Mouse (Mus musculus) stomach, postnatal 0 days (tissue): ENCODE data around the gene Mlh1. TPM values are rescaled to one million over a fixed set of nuclear protein-coding genes. Genes with fewer than 3 reads are reported as not detected.

Experiments
- ATAC-seq: fragments of 200-750 bp; cut with Nextera tagmentation; 2 replicates; pipeline ENCODE4 v1.8.0; 2017; ENCODE audit not compliant: low FRiP score, low TSS enrichment
- DNase-seq: peaks from one replicate; pipeline ENCODE4 v3.0.0-alpha.2; 2016; ENCODE audit warnings: low spot score
- H3K27ac ChIP-seq: fragments of 300-500 bp; sonication (generic); replicated peaks from 2 replicates; pipeline ENCODE4 v1.5.1; 2014; ENCODE audit warnings: mild to moderate bottlenecking, control low read depth
- H3K27me3 ChIP-seq: fragments of 300-500 bp; sonication (generic); 2 replicates; pipeline ENCODE4 v1.6.1; 2014; ENCODE audit warnings: low read length; ENCODE audit not compliant: control insufficient read depth, insufficient read depth
- H3K36me3 ChIP-seq: fragments of 300-500 bp; sonication (generic); 2 replicates; pipeline ENCODE4 v1.6.1; 2014; ENCODE audit warnings: low read length, mixed read lengths; ENCODE audit not compliant: control insufficient read depth, insufficient read depth
- H3K4me1 ChIP-seq: fragments of 300-500 bp; sonication (generic); replicated peaks from 2 replicates; pipeline ENCODE4 v1.6.1; 2014; ENCODE audit warnings: antibody characterized with exemption; ENCODE audit not compliant: control insufficient read depth, insufficient read depth
- H3K4me2 ChIP-seq: fragments of 300-500 bp; sonication (generic); replicated peaks from 2 replicates; pipeline ENCODE4 v1.6.1; 2014; ENCODE audit warnings: low read depth, mild to moderate bottlenecking, control low read depth, moderate library complexity
- H3K4me3 ChIP-seq: fragments of 300-500 bp; sonication (generic); 2 replicates; pipeline ENCODE4 v1.5.1; 2014; ENCODE audit warnings: low read depth, low read length, control low read depth
- H3K9ac ChIP-seq: fragments of 300-500 bp; sonication (generic); 2 replicates; pipeline ENCODE4 v1.6.1; 2014; ENCODE audit warnings: mild to moderate bottlenecking, low read length, control low read depth, mixed read lengths
- H3K9me3 ChIP-seq: fragments of 300-500 bp; sonication (generic); 2 replicates; pipeline ENCODE4 v1.6.1; 2016; ENCODE audit warnings: low read length; ENCODE audit not compliant: control insufficient read depth
- CTCF ChIP-seq: IDR thresholded peaks from 2 replicates; pipeline ENCODE4 v1.5.1; 2016; ENCODE audit warnings: antibody characterized with exemption, low read depth, mild to moderate bottlenecking, moderate library complexity
- EP300 ChIP-seq: optimal IDR thresholded peaks from 2 replicates; pipeline ENCODE3; 2016; ENCODE audit warnings: antibody characterized with exemption
- WGBS: fragments of 180-500 bp; shearing (Covaris S2); extraction: QIAGEN DNeasy Blood & Tissue Kit; methylation state at CpG from one replicate; pipeline ENCODE4 v1.1.7; 2014; 5-methylcytosine and 5-hydroxymethylcytosine counted together
- polyA plus RNA-seq: library from polyadenylated mRNA; unstranded; fragments of >200 nt; fragmentation: Nextera tagmentation; extraction: Ambion mirVana; gene quantifications from 2 replicates; pipeline ENCODE4 v1.2.1, GENCODE M21; 2015

The Mlh1 gene
- polyA plus RNA-seq, 1 experiment from 2014 or later = 16.1 TPM

DNA sequence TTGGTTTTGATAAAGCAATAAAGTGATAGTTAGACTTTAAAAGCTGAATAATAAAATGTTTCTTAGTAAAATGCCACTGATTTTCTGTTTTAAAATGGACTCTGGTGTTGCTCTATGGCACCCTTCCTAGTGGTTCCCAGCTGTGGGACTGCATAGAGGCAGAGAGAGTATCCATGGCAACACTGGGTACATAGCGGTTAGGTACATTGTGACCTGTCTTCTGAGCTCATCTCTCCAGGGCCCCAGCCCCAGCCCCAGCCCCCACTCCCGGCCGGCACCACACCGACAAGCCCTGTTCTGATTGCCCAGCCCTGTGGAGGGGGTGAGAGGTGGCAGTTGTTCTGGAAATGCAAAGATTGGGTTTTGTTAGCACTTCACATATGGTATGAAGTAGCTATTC, 86.7 kb downstream of the Mlh1 start:
- WGBS = 71% methylated on average over 4 of the region's 4 CpGs
- H3K36me3 ChIP-seq = 0 out of 2 replicates have a peak, but pooled peaks cover 2% of the 10 kb centered on the region
- no peaks in the 10 kb centered on the region for H3K27me3 ChIP-seq
- no peak overlapping the region for H3K9ac ChIP-seq
- H3K27ac ChIP-seq = no peak overlapping the region
- ATAC-seq (no peak), DNase-seq (no peak)
- no peaks in the 10 kb centered on the region for H3K4me1 ChIP-seq
- no peak for TF ChIP-seq EP300
- TF ChIP-seq CTCF = no peak
- no peak overlapping the region for H3K4me2 ChIP-seq
- H3K4me3 ChIP-seq = no peak overlapping the region
- no peaks in the 10 kb centered on the region for H3K9me3 ChIP-seq

DNA sequence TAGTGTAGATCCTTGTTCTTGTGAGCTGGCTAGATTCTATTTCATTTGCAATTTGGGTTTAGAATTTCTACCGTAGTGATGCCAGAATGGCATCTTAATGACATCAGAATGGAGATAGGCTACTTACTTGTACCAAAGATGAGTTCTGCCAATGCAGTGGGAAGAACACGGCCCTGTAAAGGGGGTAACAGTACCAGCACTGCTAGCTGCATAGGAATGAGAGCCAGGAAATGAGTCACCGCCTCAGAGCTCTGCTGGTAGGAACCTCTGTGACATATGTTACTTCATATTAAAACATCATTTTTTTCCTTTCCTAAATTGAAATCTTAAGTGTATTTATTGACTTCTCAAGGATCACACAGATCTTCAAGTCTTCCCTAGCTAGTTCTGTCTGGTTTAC, 89.4 kb downstream of the Mlh1 start:
- DNase-seq (no peak), ATAC-seq (no peak)
- WGBS = 56% methylated on average over 3 of the region's 3 CpGs
- no peak overlapping the region for H3K4me2 ChIP-seq
- H3K4me1 ChIP-seq = no peaks in the 10 kb centered on the region
- no peaks in the 10 kb centered on the region for H3K9me3 ChIP-seq
- no peaks in the 10 kb centered on the region for H3K36me3 ChIP-seq
- no peak overlapping the region for H3K4me3 ChIP-seq
- TF ChIP-seq CTCF = no peak
- no peak for TF ChIP-seq EP300
- H3K27ac ChIP-seq = no peak overlapping the region
- H3K9ac ChIP-seq = no peak overlapping the region
- H3K27me3 ChIP-seq = no peaks in the 10 kb centered on the region

DNA sequence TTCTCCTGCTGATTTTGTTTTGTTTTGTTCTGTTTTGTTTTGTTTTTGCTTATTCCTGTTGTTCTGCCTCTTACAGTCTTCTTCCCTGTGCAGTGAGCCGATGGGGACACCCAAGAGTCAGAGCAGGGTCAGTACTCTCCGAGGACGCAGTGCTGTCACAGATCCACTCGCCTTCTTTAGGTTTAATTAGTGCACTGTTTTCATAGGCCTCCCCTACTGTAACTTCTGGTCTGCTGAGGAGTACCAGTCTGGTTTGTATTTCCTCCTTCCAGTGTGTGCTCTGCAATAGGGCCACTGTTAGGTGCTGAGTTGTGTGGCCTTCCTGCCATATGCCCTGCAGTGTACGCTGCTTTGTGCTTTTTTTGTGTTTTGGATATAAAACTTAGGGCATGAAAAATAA, 92.6 kb downstream of the Mlh1 start:
- no peak overlapping the region for H3K27ac ChIP-seq
- no peaks in the 10 kb centered on the region for H3K27me3 ChIP-seq
- no peak overlapping the region for H3K4me3 ChIP-seq
- 83% methylated on average over 5 of the region's 5 CpGs for WGBS
- no peak for TF ChIP-seq EP300
- no peak for TF ChIP-seq CTCF
- ATAC-seq (no peak), DNase-seq (no peak)
- H3K9me3 ChIP-seq = no peaks in the 10 kb centered on the region
- no peak overlapping the region for H3K9ac ChIP-seq
- no peaks in the 10 kb centered on the region for H3K36me3 ChIP-seq
- no peak overlapping the region for H3K4me2 ChIP-seq
- no peaks in the 10 kb centered on the region for H3K4me1 ChIP-seq

Other genes with a start within 250 kb of the Mlh1 start
- gene Ccrl2, start 214.3 kb downstream of the Mlh1 start, polyA plus RNA-seq = 1.8 and 2.0 TPM in 2 replicates
- 33.2 and 34.1 TPM in 2 replicates for gene Lrrfip2, start 154.2 kb downstream of the Mlh1 start, polyA plus RNA-seq
- gene Epm2aip1, start 138 bp upstream of the Mlh1 start, polyA plus RNA-seq = 7.7 and 8.0 TPM in 2 replicates
- 0.13 and 0.16 TPM in 2 replicates for gene Trank1, start 39.9 kb upstream of the Mlh1 start, polyA plus RNA-seq
- 0.35 and 0.44 TPM in 2 replicates for gene Dclk3, start 167.3 kb upstream of the Mlh1 start, polyA plus RNA-seq